Mouse (Mus musculus) olfactory bulb, adult 2 months (tissue): ENCODE data around the gene Alg9. TPM values are rescaled to one million over a fixed set of nuclear protein-coding genes. Genes with fewer than 3 reads are reported as not detected.
"Not testable (repeated sequence)": the region's sequence is repeated elsewhere in the genome, so short reads cannot be mapped to it uniquely, and the experiment has no call there.

Experiments
- H3K27ac ChIP-seq: fragments of 200-500 bp; 2 replicates; pipeline ENCODE4 v1.5.1; 2012; ENCODE audit warnings: low read depth, low read length; ENCODE audit not compliant: insufficient read depth
- H3K4me1 ChIP-seq: fragments of 200-500 bp; 2 replicates; pipeline ENCODE4 v1.6.1; 2012; ENCODE audit warnings: low read length; ENCODE audit not compliant: control insufficient read depth, insufficient read depth
- H3K4me3 ChIP-seq: fragments of 200-500 bp; 2 replicates; pipeline ENCODE4 v1.5.1; 2012; ENCODE audit warnings: mild to moderate bottlenecking, low read depth, low read length, moderate library complexity; ENCODE audit not compliant: insufficient read depth
- CTCF ChIP-seq: fragments of 200-500 bp; IDR thresholded peaks from 2 replicates; pipeline ENCODE4 v1.5.1; 2012; ENCODE audit warnings: low read depth, mild to moderate bottlenecking, low read length, moderate library complexity; ENCODE audit not compliant: insufficient read depth
- POLR2A ChIP-seq: fragments of 200-500 bp; IDR thresholded peaks from 2 replicates; pipeline ENCODE4 v1.6.1; 2012; ENCODE audit warnings: mild to moderate bottlenecking, low read depth, low read length, moderate library complexity; ENCODE audit not compliant: insufficient read depth
- WGBS: fragments of 180-500 bp; shearing (Covaris S2); methylation state at CpG from one replicate; pipeline ENCODE4 v1.1.7; 2018; 5-methylcytosine and 5-hydroxymethylcytosine counted together
- polyA plus RNA-seq: library from polyadenylated mRNA; stranded (reverse); fragments of >200 nt; gene quantifications from 2 replicates; pipeline ENCODE4 v1.2.4, GENCODE M21; 2012; ENCODE audit warnings: low replicate concordance; ENCODE audit not compliant: missing spikeins, insufficient read depth, insufficient read length

Gene Alg9
- polyA plus RNA-seq, 1 experiment, result not detected

DNA sequence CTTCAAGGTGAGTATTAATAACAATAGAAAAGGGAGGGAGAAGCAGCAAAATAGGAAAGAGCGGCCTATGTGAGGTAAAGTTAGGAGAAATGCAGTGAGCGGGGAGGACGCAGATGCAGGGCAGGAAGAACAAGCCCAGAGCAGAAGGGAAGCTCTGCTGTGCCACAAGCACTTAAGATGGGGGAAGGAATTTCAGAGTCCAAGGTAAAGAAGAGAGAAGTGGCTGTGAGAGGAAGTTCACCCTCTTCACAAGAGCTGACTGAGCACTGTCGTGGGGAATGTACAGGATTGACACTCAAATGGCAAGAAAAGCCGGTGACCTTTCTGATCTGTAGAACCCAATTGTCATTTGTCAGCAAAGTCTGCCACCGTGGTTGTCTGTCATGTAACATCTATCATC lies 43.2 kb downstream of the Alg9 start:
- Histone ChIP-seq H3K4me1 (no peaks in the 10 kb centered on the region), H3K27ac (no peak overlapping the region), H3K4me3 (no peak overlapping the region)
- TF ChIP-seq CTCF, result no peak
- TF ChIP-seq POLR2A, result no peak
- 96% methylated on average over 6 of the region's 6 CpGs for WGBS

DNA sequence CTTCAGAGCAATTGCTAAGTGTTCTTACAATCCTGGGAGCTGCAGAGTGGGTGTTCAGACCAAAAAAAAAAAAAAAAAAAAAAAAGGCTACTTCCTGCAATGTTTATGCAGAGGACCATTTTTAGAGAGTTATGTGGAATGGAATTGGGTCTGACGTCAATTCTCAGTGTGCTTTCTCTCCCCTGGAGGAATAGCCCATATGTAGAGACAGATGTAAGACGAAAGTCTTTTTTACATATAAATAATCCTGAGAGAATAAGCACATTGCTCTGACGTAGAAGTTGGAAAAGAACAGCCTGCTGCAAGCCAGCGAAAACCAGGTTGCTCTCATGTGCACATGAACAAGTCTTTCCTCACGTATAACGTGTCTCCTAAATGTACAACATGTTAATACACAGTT lies 44.9 kb downstream of the Alg9 start:
- Histone ChIP-seq H3K27ac (no peak overlapping the region), H3K4me3 (no peak overlapping the region), H3K4me1 (no peaks in the 10 kb centered on the region)
- TF ChIP-seq CTCF (no peak), POLR2A (no peak)
- WGBS, result 88% methylated on average over 6 of the region's 6 CpGs

DNA sequence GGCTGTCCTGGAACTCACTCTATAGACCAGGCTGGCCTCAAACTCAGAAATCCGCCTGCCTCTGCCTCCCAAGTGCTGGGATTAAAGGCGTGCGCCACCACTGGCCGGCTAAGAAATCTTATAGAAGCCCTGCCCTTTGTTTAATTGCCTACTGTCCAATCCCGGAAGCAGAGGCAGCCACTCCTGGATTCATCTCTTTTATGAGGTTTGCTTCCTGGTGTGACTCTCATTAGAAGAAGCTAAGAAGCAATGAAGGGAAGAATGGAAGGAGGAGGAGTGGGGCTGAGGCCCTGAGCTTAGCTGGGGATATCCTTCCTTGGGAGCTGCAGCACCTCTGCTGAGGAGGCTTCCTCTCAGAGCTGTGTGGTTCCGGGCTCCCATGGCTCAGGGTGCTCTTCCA lies 46.8 kb downstream of the Alg9 start:
- no peak for TF ChIP-seq POLR2A
- TF ChIP-seq CTCF, result no peak
- no peaks in the 10 kb centered on the region for H3K4me1 ChIP-seq
- WGBS, result 85% methylated on average over 6 of the region's 6 CpGs
- no peak overlapping the region for H3K27ac ChIP-seq
- H3K4me3 ChIP-seq, result no peak overlapping the region

DNA sequence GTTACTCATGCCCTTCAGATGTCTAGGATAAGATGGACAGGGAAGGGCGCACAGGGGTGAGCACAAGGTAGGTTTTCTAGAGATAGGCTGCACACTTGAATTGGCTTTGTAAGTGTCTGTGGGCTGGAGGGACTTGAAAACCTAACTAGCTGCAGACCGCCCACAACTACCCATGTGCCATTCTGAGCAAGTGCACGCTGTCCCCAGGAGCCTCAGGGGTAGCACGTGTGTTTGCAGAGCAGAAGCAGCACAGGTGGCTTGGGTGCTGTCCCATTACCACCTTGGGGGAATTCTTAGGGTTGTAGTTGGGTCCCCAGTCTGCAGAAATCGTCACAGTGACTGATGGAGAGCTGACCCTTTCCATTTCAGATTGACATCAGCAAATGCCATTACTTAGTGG lies 47.4 kb downstream of the Alg9 start:
- TF ChIP-seq POLR2A (no peak), CTCF (no peak)
- 92% methylated on average over 5 of the region's 5 CpGs for WGBS
- H3K4me3 ChIP-seq, result no peak overlapping the region
- H3K27ac ChIP-seq, result no peak overlapping the region
- no peaks in the 10 kb centered on the region for H3K4me1 ChIP-seq

DNA sequence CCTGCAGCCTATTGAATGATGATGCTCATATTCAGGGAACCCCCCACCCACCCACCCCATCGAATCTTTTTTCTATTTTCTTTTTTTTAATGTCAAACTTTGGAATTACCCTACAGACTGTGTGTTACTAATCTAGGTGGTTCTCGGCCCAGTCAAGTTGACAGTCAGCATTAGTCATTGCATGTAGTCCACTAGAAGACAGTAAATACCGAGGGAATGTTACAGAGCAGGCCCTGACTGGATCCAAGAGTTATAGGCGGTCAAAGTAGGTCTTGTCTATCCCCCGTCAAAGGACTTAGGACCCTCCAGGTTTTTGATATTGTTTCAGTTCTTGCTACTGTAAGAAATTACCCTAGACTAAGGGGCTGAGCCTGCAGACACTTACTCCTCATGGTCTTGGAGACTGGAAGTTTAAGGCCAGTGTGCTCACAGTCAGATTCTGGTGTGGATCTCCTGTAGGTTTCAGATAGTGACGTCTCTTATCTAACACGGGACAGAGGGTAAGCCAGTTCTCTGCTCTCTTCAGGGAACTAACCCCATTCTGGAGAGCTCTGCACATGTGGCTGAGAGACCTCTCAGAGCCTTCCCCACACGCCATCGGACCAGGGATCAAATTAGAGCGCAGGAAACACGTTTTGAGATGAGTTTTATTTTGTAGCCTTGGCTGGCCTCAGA lies 49.1 kb downstream of the Alg9 start:
- Histone ChIP-seq H3K27ac (no peak overlapping the region), H3K4me3 (no peak overlapping the region), H3K4me1 (no peaks in the 10 kb centered on the region)
- 85% methylated on average over 11 of the region's 11 CpGs for WGBS
- TF ChIP-seq CTCF, result no peak
- TF ChIP-seq POLR2A, result no peak

DNA sequence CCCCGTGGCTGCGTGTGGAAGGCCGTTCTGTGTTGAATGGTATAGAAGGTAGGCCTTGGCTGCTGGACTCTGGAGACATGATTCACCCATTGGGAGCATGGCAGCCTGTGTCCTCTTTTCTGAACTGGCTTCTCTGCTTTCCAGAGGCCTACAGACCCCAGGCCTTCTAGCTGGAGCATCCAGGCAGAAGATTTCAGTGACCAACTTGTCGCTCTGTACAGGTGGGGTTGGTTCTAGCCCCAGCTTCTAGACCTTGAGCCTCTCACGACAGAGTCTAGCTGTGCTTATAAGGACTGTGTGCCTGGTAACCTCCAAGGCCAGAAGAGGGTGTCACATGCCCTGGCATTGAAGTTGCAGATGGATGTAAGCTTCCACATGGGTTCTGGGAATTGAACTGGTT lies 56.7 kb downstream of the Alg9 start:
- TF ChIP-seq CTCF (no peak), POLR2A (no peak)
- no peak overlapping the region for H3K4me3 ChIP-seq
- peaks cover 9% of the 10 kb centered on the region for H3K4me1 ChIP-seq
- WGBS, result 82% methylated on average over 5 of the region's 5 CpGs
- no peak overlapping the region for H3K27ac ChIP-seq

- TF ChIP-seq POLR2A (no peak), CTCF (no peak)
- Histone ChIP-seq H3K27ac (no peak overlapping the region), H3K4me1 (peaks cover 9% of the 10 kb centered on the region), H3K4me3 (no peak overlapping the region)
- WGBS, result 90% methylated on average over 4 of the region's 4 CpGs
Measured at GRCm38 (mm10) chr9:50832162-50832561, 57.3 kb downstream of the Alg9 start.

DNA sequence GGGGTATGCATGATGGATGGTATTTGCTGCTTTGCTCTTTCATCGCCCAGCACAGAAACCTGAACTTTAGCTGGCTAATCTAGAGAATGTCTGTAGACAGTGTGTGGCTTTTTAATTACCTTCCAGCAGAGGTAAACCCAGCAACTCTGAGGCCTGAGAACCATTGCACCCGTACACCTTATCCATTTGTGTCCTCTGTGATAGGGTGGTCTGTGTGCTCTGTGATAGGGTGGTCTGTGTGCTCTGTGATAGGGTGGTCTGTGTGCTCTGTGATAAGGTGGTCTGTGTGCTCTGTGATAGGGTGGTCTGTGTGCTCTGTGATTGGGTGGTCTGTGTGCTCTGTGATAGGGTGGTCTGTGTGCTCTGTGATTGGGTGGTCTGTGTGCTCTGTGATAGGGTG lies 57.8 kb downstream of the Alg9 start:
- WGBS, result 85% methylated on average over 2 of the region's 2 CpGs
- H3K27ac ChIP-seq, result not testable (repeated sequence)

GRCm38 (mm10) chr9:50833786-50834185 lies 59.0 kb downstream of the Alg9 start:
- H3K4me1 ChIP-seq, result peaks cover 9% of the 10 kb centered on the region
- no peak for TF ChIP-seq CTCF
- no peak for TF ChIP-seq POLR2A
- no peak overlapping the region for H3K27ac ChIP-seq
- 91% methylated on average over 8 of the region's 8 CpGs for WGBS
- H3K4me3 ChIP-seq, result no peak overlapping the region

More for the DNA sequence above, 57.8 kb downstream of the Alg9 start:
- H3K4me3 ChIP-seq, H3K4me1 ChIP-seq: not testable (repeated sequence)

GRCm38 (mm10) chr9:50835068-50835705 lies 60.4 kb downstream of the Alg9 start:
- no peak overlapping the region for H3K27ac ChIP-seq
- WGBS, result 84% methylated on average over 10 of the region's 10 CpGs
- no peak overlapping the region for H3K4me3 ChIP-seq
- TF ChIP-seq POLR2A (no peak), CTCF (no peak)
- H3K4me1 ChIP-seq, result peaks cover 9% of the 10 kb centered on the region
